Mouse (Mus musculus) cerebellum, adult 9-10 months (tissue): ENCODE measurements around the gene 4930407I10Rik.
A peak's percentile ranks its signal among the peaks of the same experiment; 100 is the strongest.

ENCODE experiments used
- DNase-seq: peaks from one replicate; pipeline ENCODE4 v3.0.0; 2022

The 4930407I10Rik gene

DNA sequence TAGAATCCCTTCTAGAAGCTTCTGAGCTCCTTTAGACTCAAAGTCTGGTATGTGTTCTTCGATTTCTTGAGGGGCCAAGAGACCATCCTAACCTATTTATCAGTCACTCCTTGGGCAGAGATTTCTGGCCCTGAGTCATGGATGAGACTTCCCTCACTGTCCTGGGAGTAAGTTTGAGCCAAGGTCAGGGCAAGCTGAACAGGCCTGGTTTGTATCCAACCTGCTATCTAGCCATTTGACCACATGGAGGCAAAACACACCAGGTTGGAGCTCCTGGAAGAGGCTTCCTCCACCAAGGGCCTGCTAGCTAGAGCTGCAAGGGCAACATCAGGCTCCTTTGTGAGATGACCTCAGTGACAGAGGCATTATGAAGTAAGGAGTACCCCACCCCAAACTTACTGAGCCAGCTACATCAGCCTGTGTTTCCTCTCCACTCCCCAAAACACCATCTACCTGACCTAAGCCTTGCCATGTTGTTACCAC lies at the start of gene 4930407I10Rik:
TSS of gene 4930407I10Rik (plus strand) at position 433 of the 483 bp plus-strand sequence.
- DNase-seq: no peak

DNA sequence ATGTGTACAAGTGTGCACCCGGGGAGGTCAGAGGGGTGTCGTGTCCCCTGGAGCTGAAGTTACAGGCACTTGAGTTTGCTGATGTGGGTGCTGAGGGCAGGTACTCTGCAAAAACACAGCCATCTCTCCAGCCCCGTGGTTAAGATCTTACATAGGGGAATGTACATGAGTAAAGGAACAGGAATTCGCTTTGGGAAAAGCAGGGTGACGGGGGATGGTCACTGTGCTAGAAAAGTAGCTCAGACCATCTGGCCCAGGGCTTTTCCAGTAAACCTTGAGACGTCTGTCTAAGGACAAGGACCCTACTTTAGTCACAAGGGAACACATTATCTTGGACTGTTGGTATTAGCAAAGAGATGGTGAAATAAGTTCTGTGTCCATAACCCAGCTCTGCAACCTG lies 47.0 kb upstream of the 4930407I10Rik start:
- no peak for DNase-seq

DNA sequence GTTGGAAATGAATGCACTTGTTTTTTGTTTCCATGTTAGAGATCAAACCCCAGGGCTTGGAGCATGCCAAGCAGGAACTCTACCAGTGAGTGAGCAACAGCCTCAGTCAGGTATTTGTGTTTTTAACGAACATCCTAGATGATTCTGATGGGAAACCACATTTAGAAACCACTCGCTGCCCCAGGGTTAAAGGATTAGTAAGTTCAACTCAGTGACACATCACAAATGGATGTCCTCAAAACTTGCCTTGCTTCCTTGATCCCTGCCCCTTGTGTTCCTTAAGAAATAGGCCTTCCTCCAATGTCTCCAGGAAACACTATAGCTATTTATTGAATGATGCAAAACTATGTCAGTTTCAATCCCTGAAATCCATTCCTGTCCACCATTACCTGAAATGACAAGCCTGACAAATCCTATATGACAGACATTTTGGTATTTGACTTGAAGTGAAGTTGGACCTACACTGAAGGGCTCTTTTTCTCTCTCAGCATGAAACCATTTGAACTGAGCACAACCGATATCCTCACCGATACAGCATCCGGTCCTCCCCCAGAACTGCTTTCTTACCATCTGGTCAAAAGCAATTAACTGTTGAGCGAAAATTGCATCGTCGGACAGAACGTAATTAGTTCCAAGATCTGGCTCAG lies 44.1 kb upstream of the 4930407I10Rik start:
- DNase-seq: no peak

GRCm38 (mm10) chr15:82015392-82016100 lies 43.4 kb upstream of the 4930407I10Rik start:
- peak; percentile 62 for DNase-seq

- DNase-seq: peak; percentile 99
Measured at GRCm38 (mm10) chr15:82016101-82016808, 42.7 kb upstream of the 4930407I10Rik start.

GRCm38 (mm10) chr15:82016830-82017229 lies 42.1 kb upstream of the 4930407I10Rik start:
- DNase-seq: no peak

GRCm38 (mm10) chr15:82017461-82017860 lies 41.5 kb upstream of the 4930407I10Rik start:
- DNase-seq: no peak

DNA sequence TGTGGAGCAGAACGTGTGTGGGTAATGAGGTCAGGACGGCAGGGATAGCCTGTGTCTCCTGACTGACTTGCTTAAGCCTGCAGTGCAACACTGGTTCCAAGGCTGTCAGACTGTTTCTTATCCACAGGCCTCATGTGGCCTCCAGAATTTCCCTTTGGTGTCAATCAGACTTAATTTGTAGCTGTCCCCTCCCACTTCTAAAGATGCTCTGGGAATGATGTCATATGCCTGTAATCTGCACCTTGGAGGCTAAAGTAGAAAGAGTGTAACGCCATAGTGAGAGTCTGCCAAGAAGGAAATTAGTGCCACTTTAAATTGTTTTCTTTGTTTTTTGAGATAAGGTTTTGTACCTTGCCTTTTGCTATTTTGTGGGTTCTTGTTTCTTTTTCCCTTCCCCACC lies 39.7 kb upstream of the 4930407I10Rik start:
- DNase-seq: no peak

DNA sequence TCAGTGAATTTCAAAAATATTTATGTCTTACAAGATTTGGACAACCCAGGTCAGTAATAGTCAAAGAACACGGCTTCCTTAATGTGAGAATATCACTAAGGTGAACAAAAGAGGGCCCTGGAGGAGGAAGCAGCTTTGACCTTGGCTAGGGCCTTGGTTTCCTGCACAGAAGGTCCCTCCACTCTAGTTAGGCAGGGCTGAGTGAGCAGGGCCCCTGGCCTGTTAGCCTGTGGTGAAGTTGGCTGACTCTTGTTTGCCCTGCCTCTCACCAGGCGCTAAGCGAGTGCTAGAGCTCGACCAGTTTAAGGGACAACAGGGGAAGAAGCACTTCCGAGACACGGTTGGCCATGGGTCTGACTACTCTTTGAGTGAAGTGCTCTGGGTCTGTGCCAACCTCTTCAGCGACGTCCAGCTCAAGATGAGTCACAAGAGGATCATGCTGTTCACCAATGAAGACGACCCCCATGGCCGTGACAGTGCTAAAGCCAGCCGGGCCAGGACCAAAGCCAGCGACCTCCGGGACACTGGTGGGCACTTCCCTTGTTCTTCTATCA lies 36.3 kb upstream of the 4930407I10Rik start:
- no peak for DNase-seq

- DNase-seq: no peak
Measured at GRCm38 (mm10) chr15:82023965-82024635, 34.9 kb upstream of the 4930407I10Rik start.

DNA sequence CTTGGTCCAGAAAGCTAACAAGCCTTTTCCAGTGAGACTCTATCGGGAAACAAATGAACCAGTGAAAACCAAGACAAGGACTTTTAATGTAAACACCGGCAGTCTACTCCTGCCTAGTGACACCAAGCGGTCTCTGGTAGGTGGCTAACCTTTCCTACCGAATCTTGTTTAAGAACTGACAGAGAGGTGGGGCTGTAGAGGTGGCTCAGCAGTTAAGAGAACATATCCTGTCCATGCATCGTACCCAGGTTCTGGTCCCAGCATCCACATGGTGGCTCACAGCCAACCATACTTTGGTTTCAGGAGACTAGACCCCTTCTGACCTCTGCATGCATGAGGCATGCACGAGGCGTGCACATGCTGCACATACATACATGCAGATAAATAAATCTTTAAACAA lies 31.7 kb upstream of the 4930407I10Rik start:
- no peak for DNase-seq

GRCm38 (mm10) chr15:82027726-82028125 lies 31.2 kb upstream of the 4930407I10Rik start:
- no peak for DNase-seq

DNA sequence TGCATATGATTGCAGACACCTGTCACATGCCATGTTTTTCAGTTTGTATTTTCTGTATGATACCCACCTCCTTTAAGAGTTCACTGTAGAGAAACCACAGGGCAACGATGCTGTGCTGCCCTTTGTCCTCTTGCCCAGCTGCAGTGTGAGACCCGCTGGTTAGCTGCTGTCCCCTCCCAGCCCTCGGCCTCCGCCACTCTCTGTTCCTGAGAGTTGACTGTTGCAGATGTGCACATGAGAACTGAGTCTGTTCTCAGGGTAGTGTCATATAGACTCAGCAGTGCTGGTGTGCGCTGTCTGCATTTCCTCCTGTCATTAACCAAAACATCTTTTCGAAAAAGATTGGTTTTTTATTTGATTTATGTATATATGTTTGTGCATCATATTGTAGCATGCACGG lies 26.6 kb upstream of the 4930407I10Rik start:
- DNase-seq: no peak

DNA sequence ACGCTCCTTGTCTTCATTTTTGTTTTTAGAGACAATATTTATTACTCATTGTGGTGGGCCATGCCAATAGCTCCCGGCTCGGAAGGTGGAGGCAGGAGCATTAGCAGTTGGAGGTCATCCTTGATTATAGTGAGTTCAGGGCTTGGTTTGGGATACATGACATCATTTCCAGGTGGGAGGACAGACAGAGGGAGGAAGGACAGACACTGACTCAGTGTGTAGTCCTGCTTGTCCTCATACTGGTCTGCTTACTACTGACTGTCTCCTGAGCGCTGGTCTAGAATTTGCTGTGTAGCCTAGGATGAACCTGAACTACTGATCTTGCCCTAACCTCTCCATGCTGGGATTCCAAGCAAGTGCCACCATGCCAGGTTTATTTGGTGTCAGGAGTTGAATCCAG lies 25.2 kb upstream of the 4930407I10Rik start, which contains the start of gene Desi1:
TSS of gene Desi1 (minus strand) at position 101 of the 400 bp plus-strand sequence.
- no peak for DNase-seq

DNA sequence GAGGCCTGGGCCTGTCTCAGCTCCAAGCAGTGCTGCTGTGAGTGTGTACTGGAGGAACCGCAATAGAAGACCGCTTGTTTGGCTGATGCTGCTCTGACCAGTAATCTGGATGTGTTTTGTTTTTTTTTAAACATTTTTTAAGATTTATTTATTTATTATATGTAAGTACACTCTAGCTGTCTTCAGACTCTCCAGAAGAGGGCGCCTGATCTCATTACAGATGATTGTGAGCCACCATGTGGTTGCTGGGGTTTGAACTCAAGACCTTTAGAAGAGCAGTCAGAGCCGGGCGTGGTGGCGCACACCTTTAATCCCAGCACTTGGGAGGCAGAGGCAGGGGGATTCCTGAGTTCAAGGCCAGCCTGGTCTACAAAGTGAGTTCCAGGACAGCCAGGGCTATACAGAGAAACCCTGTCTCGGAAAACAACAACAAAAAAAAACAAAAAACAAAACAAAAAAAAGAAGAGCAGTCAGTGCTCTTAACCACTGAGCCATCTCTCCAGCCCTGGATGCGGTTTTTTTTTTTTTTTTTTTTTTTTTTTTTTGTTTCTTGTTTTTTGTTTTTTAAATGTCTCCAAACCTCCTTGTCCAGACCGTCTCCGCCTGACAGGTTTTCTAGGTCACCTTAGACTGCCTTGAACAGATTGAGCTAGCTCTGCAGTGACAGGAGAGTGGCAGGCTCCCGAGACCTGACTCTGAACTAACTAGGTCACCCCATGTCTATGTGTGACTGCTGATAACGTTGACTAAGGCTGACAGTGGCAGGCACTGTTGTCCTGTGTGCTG lies 22.9 kb upstream of the 4930407I10Rik start:
- no peak for DNase-seq

DNA sequence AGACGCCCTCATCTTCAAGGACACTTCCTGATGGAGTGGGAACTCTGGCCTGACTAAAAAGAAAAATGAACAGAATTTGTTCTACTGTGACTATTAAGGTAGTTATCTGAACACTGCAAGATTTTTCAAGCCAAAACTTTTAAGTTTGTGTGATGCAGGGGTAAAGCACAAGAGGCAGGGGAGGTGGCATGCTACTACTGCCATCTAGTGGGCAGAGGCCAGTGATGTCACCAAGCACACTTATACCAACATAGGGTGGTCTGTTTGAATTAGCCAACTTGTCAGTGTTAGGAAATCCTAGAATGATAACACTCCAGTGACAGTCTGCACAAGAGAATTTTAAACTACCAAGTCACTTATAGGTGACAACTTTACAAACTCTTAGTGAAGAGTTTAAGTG lies 18.3 kb upstream of the 4930407I10Rik start:
- peak; percentile 56 for DNase-seq

DNA sequence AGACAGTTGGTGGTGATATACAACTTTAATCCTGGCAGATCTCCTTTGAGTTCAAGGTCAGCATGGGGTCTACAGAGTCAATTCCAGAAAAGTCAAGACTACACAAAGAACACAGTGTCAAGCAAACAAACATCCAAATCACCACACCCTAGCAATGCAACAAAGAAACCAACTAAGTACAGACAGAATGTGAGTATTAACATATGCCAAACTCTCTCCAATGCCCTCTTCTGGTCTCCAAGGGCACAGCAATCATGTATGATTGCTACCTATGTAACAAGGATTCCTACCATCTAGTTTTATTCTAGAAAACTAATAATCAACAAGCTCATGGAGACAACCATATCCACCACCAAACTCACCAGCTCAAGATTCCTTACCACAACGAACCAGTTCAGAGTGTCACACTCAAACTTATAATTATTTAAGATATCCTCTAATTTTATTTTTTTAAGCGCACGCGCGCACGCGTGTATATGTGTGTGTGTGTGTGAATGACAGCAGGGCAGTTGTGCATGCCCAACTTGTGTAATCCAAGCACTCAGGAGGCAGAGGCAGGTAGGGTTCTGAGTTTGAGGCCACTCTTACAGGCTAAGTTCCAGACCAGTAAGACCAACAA lies 14.7 kb upstream of the 4930407I10Rik start:
- no peak for DNase-seq

GRCm38 (mm10) chr15:82046246-82046891 lies 12.6 kb upstream of the 4930407I10Rik start:
- peak; percentile 35 for DNase-seq

- peak; percentile 90 for DNase-seq
Measured at GRCm38 (mm10) chr15:82047080-82047883, 11.7 kb upstream of the 4930407I10Rik start, which contains the start of gene Snu13. Snu13 (minus strand) TSS chr15:82047598.

DNA sequence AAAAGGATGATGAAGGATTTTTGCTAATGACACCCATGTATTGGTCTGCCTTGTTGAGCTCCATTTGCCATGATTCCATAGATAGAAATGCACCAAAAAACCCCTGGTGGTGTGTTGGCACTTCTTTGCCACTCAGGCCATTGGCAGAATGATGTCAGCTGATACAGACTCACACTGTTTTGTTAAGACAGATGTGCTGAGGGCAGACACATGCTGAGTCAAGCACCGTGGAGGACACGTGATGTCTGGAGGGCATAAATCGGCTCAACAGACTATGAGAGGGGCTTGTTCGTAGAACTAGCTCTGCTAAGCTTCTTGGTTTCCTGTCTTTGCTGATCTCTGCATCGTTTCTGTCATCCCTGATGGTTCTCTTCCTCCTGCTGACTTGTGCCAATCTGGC lies 6.4 kb upstream of the 4930407I10Rik start:
- no peak for DNase-seq
